Mouse (Mus musculus): ENCODE results near the gene Btbd35f22. TPM values are rescaled to one million over a fixed set of nuclear protein-coding genes. Genes with fewer than 3 reads are reported as not detected.
"Not testable (repeated sequence)": the region's sequence is repeated elsewhere in the genome, so short reads cannot be mapped to it uniquely, and the experiment has no call there.

Gene Btbd35f22
- not detected in 2 replicates for polyA plus RNA-seq (2012; rRNA removed)

DNA sequence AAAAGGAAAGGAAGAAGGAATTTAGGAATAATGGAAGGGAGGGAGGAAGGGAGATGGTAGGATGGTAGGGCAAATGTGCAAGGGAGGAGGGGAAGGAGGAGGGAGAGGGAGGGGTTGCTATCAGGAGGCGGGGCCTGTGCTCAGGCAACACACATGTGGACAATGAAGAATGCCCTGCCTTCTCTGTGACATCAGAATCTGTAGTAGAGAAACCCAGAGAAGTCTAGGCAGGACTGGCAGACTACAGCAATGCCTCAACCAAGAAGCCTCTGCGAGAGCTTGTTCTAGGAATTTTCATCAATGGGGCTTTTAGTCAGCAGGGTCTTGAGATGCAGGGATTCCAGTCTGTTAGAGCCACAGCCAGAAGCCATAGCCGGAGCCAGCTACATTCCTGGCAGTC is at the start of gene Btbd35f22:
Gene Btbd35f22 (plus strand): TSS at position 301 of the 400 bp plus-strand sequence.
- not testable (repeated sequence) for H3K27ac ChIP-seq (ENCODE audit: insufficient read depth, low read length); DNase-seq (ENCODE audit: low read depth in 1 of 2, low spot score in 2 of 2); H3K4me1 ChIP-seq (ENCODE audit: control insufficient read depth, insufficient read depth, insufficient read length); H3K4me3 ChIP-seq (ENCODE audit: extremely low read depth, insufficient read depth, insufficient read length); H3K36me3 ChIP-seq (ENCODE audit: control insufficient read depth, insufficient read depth, low read length); H3K27me3 ChIP-seq (ENCODE audit: control insufficient read depth, insufficient read depth, low read length)
- no CpG with 5 or more reads among the region's 3 CpGs for WGBS

Other genes with a start within 250 kb of the Btbd35f22 start
- not detected in 2 replicates for gene Gm21637, start 85.8 kb upstream of the Btbd35f22 start, polyA plus RNA-seq (2012; rRNA removed)
- gene Btbd35f2, start 230.6 kb downstream of the Btbd35f22 start, polyA plus RNA-seq (2012; rRNA removed), result not detected in 2 replicates

Data from spleen, adult 2 months (tissue).